Mouse (Mus musculus) neural tube, embryonic 14.5 days (tissue): ENCODE data around the gene Eid2. TPM values are rescaled to one million over a fixed set of nuclear protein-coding genes. Genes with fewer than 3 reads are reported as not detected.
"Not testable (repeated sequence)": the region's sequence is repeated elsewhere in the genome, so short reads cannot be mapped to it uniquely, and the experiment has no call there.

ENCODE experiments used
- ATAC-seq: fragments of 200-750 bp; cut with Nextera tagmentation; 2 replicates; pipeline ENCODE4 v1.8.0; 2017; ENCODE audit warnings: low read depth, mild to moderate bottlenecking, moderate TSS enrichment, moderate library complexity
- H3K27ac ChIP-seq: fragments of 300-500 bp; sonication (generic); 2 replicates; pipeline ENCODE4 v1.5.1; 2014; ENCODE audit warnings: low read depth, mild to moderate bottlenecking, control low read depth, low read length, moderate library complexity, mixed read lengths
- H3K27me3 ChIP-seq: fragments of 300-500 bp; sonication (generic); 2 replicates; pipeline ENCODE4 v1.6.1; 2014; ENCODE audit warnings: low read length; ENCODE audit not compliant: control insufficient read depth, insufficient read depth
- H3K36me3 ChIP-seq: fragments of 300-500 bp; sonication (generic); 2 replicates; pipeline ENCODE4 v1.6.1; 2014; ENCODE audit warnings: low read length, mixed read lengths; ENCODE audit not compliant: control insufficient read depth, insufficient read depth
- H3K4me1 ChIP-seq: fragments of 300-500 bp; sonication (generic); 2 replicates; pipeline ENCODE4 v1.6.1; 2014; ENCODE audit warnings: low read length; ENCODE audit not compliant: control insufficient read depth, insufficient read depth
- H3K4me2 ChIP-seq: fragments of 300-500 bp; sonication (generic); 2 replicates; pipeline ENCODE4 v1.6.1; 2014; ENCODE audit warnings: mild to moderate bottlenecking, low read depth, low read length, control low read depth
- H3K4me3 ChIP-seq: fragments of 300-500 bp; sonication (generic); 2 replicates; pipeline ENCODE4 v1.5.1; 2014; ENCODE audit warnings: low read depth, low read length, control low read depth, mixed read lengths
- H3K9ac ChIP-seq: fragments of 300-500 bp; sonication (generic); replicated peaks from 2 replicates; pipeline ENCODE4 v1.6.1; 2014; ENCODE audit warnings: low read depth, mild to moderate bottlenecking, control low read depth, low read length, mixed read lengths
- H3K9me3 ChIP-seq: fragments of 300-500 bp; sonication (generic); 2 replicates; pipeline ENCODE4 v1.6.1; 2016; ENCODE audit warnings: low read length; ENCODE audit not compliant: control insufficient read depth
- WGBS: fragments of 180-500 bp; shearing (Covaris S2); extraction: QIAGEN DNeasy Blood & Tissue Kit; methylation state at CpG from one replicate; pipeline ENCODE4 v1.1.7; 2014; 5-methylcytosine and 5-hydroxymethylcytosine counted together
- polyA plus RNA-seq: library from polyadenylated mRNA; unstranded; fragments of >200 nt; fragmentation: Nextera tagmentation; extraction: Ambion mirVana; gene quantifications from 2 replicates; pipeline ENCODE4 v1.2.1, GENCODE M21; 2014

Gene Eid2
- polyA plus RNA-seq, result 7.8 and 7.9 TPM in 2 replicates

GRCm38 (mm10) chr7:28267129-28268041, at the start of gene Eid2:
Gene Eid2, plus strand, starts transcription at chr7:28267881.
- H3K9ac ChIP-seq, result peak within 1 kb of the TSS; percentile 99

GRCm38 (mm10) chr7:28218951-28219740, 48.5 kb upstream of the Eid2 start:
- not testable (repeated sequence) for H3K9ac ChIP-seq, H3K4me3 ChIP-seq, H3K27me3 ChIP-seq, H3K27ac ChIP-seq, H3K4me2 ChIP-seq, ATAC-seq, H3K36me3 ChIP-seq, H3K9me3 ChIP-seq, H3K4me1 ChIP-seq
- WGBS, result 76% methylated on average over 20 of the region's 20 CpGs

More at GRCm38 (mm10) chr7:28267129-28268041, at the start of gene Eid2:
- Histone ChIP-seq H3K27ac (peak within 1 kb of the TSS; percentile 91), H3K9me3 (no peaks in the 10 kb centered on the region), H3K36me3 (no peaks in the 10 kb centered on the region; the same call in 1 of the 2 replicates), H3K4me1 (no peaks in the 10 kb centered on the region), H3K27me3 (no peaks in the 10 kb centered on the region), H3K4me2 (peak within 1 kb of the TSS; percentile 80), H3K4me3 (peak within 1 kb of the TSS; percentile 90)
- ATAC-seq, result peak; percentile 94
- WGBS, result 6% methylated on average over 56 of the region's 57 CpGs

DNA sequence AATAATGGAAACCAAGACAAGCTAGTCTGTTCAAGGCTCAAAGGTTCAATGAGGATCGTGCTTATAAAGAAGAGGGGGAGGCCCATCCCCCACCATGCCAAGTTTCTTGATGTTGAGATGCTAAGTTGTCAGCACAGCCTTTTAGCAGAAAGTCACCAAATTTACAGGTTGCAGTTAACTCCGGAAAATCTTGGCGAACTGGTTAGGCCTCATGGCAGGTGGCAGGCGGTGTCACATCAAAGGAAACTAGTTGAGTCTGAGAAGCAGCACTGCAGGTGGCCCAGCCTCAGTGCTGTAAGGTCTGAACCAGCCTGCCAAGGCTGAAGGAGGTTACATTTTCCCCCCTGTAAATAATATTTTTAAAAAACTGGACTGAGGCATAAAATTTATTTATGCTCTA, 40.8 kb upstream of the Eid2 start:
- not testable (repeated sequence) for H3K27me3 ChIP-seq, H3K4me3 ChIP-seq, H3K9me3 ChIP-seq, H3K9ac ChIP-seq, H3K4me2 ChIP-seq, ATAC-seq, H3K27ac ChIP-seq, H3K4me1 ChIP-seq, H3K36me3 ChIP-seq
- WGBS, result 79% methylated on average over 4 of the region's 4 CpGs

- not testable (repeated sequence) for H3K27me3 ChIP-seq, H3K9me3 ChIP-seq, H3K36me3 ChIP-seq, H3K4me2 ChIP-seq, H3K9ac ChIP-seq, ATAC-seq, H3K4me1 ChIP-seq, H3K27ac ChIP-seq, H3K4me3 ChIP-seq
- 94% methylated on average over 4 of the region's 4 CpGs for WGBS
These were observed 40.3 kb upstream of the Eid2 start for GRCm38 (mm10) chr7:28227421-28227820.

DNA sequence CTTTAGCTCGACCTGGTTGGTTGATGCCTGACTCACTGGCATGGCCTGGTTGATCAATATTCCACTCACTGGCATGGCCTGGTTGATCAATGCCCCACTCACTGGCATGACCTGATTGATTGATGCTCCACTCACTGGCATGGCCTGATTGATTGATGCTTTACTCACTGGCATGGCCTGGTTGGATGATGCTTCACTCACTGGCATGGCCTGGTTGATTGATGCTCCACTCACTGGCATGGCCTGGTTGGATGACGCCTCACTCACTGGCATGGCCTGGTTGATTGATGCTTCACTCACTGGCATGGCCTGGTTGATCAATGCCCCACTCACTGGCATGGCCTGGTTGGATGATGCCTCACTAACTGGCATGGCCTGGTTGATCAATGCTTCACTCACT, 23.7 kb upstream of the Eid2 start:
- H3K9me3 ChIP-seq, H3K4me1 ChIP-seq, H3K4me3 ChIP-seq, H3K27ac ChIP-seq, ATAC-seq, H3K36me3 ChIP-seq, H3K9ac ChIP-seq, H3K4me2 ChIP-seq, H3K27me3 ChIP-seq: not testable (repeated sequence)
- WGBS, result 82% methylated on average over 2 of the region's 2 CpGs

DNA sequence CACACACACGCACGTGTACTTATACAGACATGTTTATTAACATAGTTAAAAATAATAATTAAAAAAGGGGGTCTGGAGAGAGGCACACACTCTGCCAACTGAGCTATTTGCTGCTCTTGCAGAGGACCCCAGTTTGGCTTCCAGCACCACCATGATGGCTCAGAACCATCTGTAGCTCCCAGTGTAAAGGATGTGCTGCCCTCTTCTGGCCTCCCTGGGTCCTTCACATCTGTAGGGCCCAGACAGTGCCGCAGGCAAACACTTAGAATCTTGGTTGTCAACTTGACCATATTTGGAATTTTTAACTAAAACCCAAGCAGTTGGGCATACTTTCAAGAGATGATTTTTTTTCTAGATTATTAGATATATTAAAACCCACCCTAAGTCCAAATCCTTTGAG, 18.7 kb upstream of the Eid2 start:
- no peak overlapping the region for H3K27ac ChIP-seq
- H3K4me3 ChIP-seq, result no peak overlapping the region
- H3K9ac ChIP-seq, result no peak overlapping the region
- no peaks in the 10 kb centered on the region for H3K36me3 ChIP-seq
- 87% methylated on average over 3 of the region's 3 CpGs for WGBS
- H3K4me2 ChIP-seq, result no peak overlapping the region
- ATAC-seq, result no peak
- H3K9me3 ChIP-seq, result no peaks in the 10 kb centered on the region
- no peaks in the 10 kb centered on the region for H3K4me1 ChIP-seq
- H3K27me3 ChIP-seq, result no peaks in the 10 kb centered on the region

DNA sequence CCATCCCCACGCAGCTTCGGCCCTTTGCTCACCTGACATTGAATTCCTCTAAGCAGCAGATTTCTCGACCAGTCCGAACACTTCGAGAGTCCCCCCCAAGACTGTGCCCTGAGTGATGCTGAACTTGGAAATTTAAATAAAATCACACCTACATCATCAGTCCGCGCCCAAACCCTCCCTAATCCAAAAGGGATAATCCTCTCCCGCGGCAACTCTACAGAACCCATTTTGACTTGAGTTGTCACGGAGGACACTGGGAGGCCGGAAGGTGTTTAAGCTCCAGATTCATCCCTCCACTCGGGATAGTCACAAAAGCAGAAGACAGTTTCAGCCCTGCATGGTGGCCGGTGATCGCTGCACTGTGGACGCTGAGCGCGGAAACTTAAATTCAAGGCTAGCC, 15.7 kb upstream of the Eid2 start:
- Histone ChIP-seq H3K4me2 (no peak overlapping the region), H3K36me3 (no peaks in the 10 kb centered on the region), H3K4me3 (no peak overlapping the region), H3K27me3 (no peaks in the 10 kb centered on the region), H3K9ac (no peak overlapping the region), H3K9me3 (no peaks in the 10 kb centered on the region), H3K27ac (no peak overlapping the region), H3K4me1 (no peaks in the 10 kb centered on the region)
- no peak for ATAC-seq
- 91% methylated on average over 17 of the region's 17 CpGs for WGBS

GRCm38 (mm10) chr7:28254591-28254990, 13.1 kb upstream of the Eid2 start:
- H3K9ac ChIP-seq, result no peak overlapping the region
- H3K36me3 ChIP-seq, result no peaks in the 10 kb centered on the region
- no peak overlapping the region for H3K4me2 ChIP-seq
- whole genome bisulfite sequencing, result 92% methylated on average over 6 of the region's 6 CpGs
- H3K4me3 ChIP-seq, result no peak overlapping the region
- H3K4me1 ChIP-seq, result no peaks in the 10 kb centered on the region
- H3K27ac ChIP-seq, result no peak overlapping the region
- H3K27me3 ChIP-seq, result no peaks in the 10 kb centered on the region
- no peak for ATAC-seq
- no peaks in the 10 kb centered on the region for H3K9me3 ChIP-seq

DNA sequence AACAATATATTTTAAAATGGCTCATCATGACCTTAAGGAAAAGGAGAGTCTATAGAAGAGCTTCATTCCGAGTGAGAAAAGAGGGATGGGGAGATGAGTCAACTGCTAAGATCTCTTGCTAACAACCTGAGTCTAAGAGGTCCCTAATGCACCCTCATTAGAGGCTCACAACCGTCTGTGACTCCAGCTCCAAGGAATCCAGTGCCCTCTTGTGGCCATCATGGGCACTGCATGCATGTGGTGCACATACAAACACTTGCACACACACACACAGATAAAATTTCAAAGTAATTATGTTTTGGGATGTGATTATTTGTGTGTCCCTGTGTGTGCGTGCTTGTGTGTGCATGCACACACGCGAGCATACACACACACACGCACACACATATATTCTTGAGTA, 12.2 kb upstream of the Eid2 start:
- H3K4me2 ChIP-seq, result no peak overlapping the region
- H3K36me3 ChIP-seq, result no peaks in the 10 kb centered on the region
- H3K4me1 ChIP-seq, result no peaks in the 10 kb centered on the region
- H3K27ac ChIP-seq, result no peak overlapping the region
- WGBS, result 86% methylated on average over 6 of the region's 6 CpGs
- no peaks in the 10 kb centered on the region for H3K27me3 ChIP-seq
- no peak overlapping the region for H3K4me3 ChIP-seq
- H3K9ac ChIP-seq, result no peak overlapping the region
- no peak for ATAC-seq
- H3K9me3 ChIP-seq, result no peaks in the 10 kb centered on the region
